Mouse (Mus musculus): ENCODE measurements at regions not wholly inside any gene's neighbourhood (a gene's known extent, or its start where the extent isn't known, plus 50 kb on each side); places are given as distances from the start of the nearest gene placed in this dataset. TPM values are rescaled to one million over a fixed set of nuclear protein-coding genes. Genes with fewer than 3 reads are reported as not detected.

GRCm38 (mm10) chr10:97397896-97398295 is 81.5 kb upstream of the Dcn start:
- Histone ChIP-seq H3K36me3 (no peaks in the 10 kb centered on the region), H3K4me3 (no peak overlapping the region), H3K4me2 (replicated peaks) (no peak overlapping the region), H3K27ac (replicated peaks) (no peak overlapping the region), H3K9ac (replicated peaks) (no peak overlapping the region), H3K4me1 (no peaks in the 10 kb centered on the region), H3K9me3 (no peaks in the 10 kb centered on the region), H3K27me3 (no peaks in the 10 kb centered on the region)
- no peak for ATAC-seq (replicated peaks)
- WGBS, result 63% methylated on average over 2 of the region's 2 CpGs

- ATAC-seq (replicated peaks), result no peak
- H3K36me3 ChIP-seq, result no peaks in the 10 kb centered on the region
- H3K27me3 ChIP-seq, result no peaks in the 10 kb centered on the region
- H3K27ac ChIP-seq (replicated peaks), result no peak overlapping the region
- no peak overlapping the region for H3K9ac ChIP-seq (replicated peaks)
- 91% methylated on average over 2 of the region's 2 CpGs for WGBS
- H3K4me3 ChIP-seq, result no peak overlapping the region
- H3K4me2 ChIP-seq (replicated peaks), result no peak overlapping the region
- H3K4me1 ChIP-seq, result no peaks in the 10 kb centered on the region
- no peaks in the 10 kb centered on the region for H3K9me3 ChIP-seq
Observed at GRCm38 (mm10) chr10:97402524-97402923, 76.9 kb upstream of the Dcn start.

GRCm38 (mm10) chr10:97404076-97404787 is 75.2 kb upstream of the Dcn start:
- no peak overlapping the region for H3K9ac ChIP-seq (replicated peaks)
- no peak overlapping the region for H3K27ac ChIP-seq (replicated peaks)
- H3K4me1 ChIP-seq, result no peaks in the 10 kb centered on the region
- no peaks in the 10 kb centered on the region for H3K9me3 ChIP-seq
- no peaks in the 10 kb centered on the region for H3K36me3 ChIP-seq
- no peaks in the 10 kb centered on the region for H3K27me3 ChIP-seq
- WGBS, result 79% methylated on average over 2 of the region's 2 CpGs
- no peak overlapping the region for H3K4me2 ChIP-seq (replicated peaks)
- ATAC-seq (replicated peaks), result no peak
- H3K4me3 ChIP-seq, result no peak overlapping the region

- 51% methylated on average over 1 of the region's 1 CpGs for WGBS
- no peaks in the 10 kb centered on the region for H3K36me3 ChIP-seq
- H3K27ac ChIP-seq (replicated peaks), result no peak overlapping the region
- no peaks in the 10 kb centered on the region for H3K9me3 ChIP-seq
- no peak overlapping the region for H3K9ac ChIP-seq (replicated peaks)
- no peak for ATAC-seq (replicated peaks)
- H3K27me3 ChIP-seq, result no peaks in the 10 kb centered on the region
- H3K4me3 ChIP-seq, result no peak overlapping the region
- H3K4me1 ChIP-seq, result no peaks in the 10 kb centered on the region
- H3K4me2 ChIP-seq (replicated peaks), result no peak overlapping the region
Observed at GRCm38 (mm10) chr10:97409181-97409581, 70.2 kb upstream of the Dcn start.

- no peak for ATAC-seq (replicated peaks)
- no peak overlapping the region for H3K9ac ChIP-seq (replicated peaks)
- no peaks in the 10 kb centered on the region for H3K9me3 ChIP-seq
- no peak overlapping the region for H3K4me3 ChIP-seq
- 67% methylated on average over 1 of the region's 1 CpGs for WGBS
- no peaks in the 10 kb centered on the region for H3K36me3 ChIP-seq
- no peak overlapping the region for H3K27ac ChIP-seq (replicated peaks)
- H3K27me3 ChIP-seq, result no peaks in the 10 kb centered on the region
- no peak overlapping the region for H3K4me2 ChIP-seq (replicated peaks)
- no peaks in the 10 kb centered on the region for H3K4me1 ChIP-seq
Observed at GRCm38 (mm10) chr10:97409909-97410308, 69.5 kb upstream of the Dcn start.

GRCm38 (mm10) chr10:97422579-97422978 is 56.8 kb upstream of the Dcn start:
- 48% methylated on average over 1 of the region's 1 CpGs for WGBS
- Histone ChIP-seq H3K9ac (replicated peaks) (no peak overlapping the region), H3K4me3 (no peak overlapping the region), H3K4me1 (no peaks in the 10 kb centered on the region), H3K27me3 (no peaks in the 10 kb centered on the region), H3K36me3 (no peaks in the 10 kb centered on the region), H3K4me2 (replicated peaks) (no peak overlapping the region), H3K9me3 (no peaks in the 10 kb centered on the region), H3K27ac (replicated peaks) (no peak overlapping the region)
- ATAC-seq (replicated peaks), result no peak

- no peak overlapping the region for H3K4me3 ChIP-seq
- no peaks in the 10 kb centered on the region for H3K27me3 ChIP-seq
- H3K4me2 ChIP-seq (replicated peaks), result no peak overlapping the region
- no peaks in the 10 kb centered on the region for H3K36me3 ChIP-seq
- no peak overlapping the region for H3K27ac ChIP-seq (replicated peaks)
- H3K4me1 ChIP-seq, result no peaks in the 10 kb centered on the region
- H3K9me3 ChIP-seq, result no peaks in the 10 kb centered on the region
- no peak for ATAC-seq (replicated peaks)
- WGBS, result 57% methylated on average over 4 of the region's 4 CpGs
- H3K9ac ChIP-seq (replicated peaks), result no peak overlapping the region
Observed at GRCm38 (mm10) chr10:97423039-97423700, 56.2 kb upstream of the Dcn start.

Small RNAs in the stretch of these regions (microRNA-seq; reads per million reads assigned to microRNA genes)
- gene Gm24587 (not detected), gene Mir3966 (not detected)

All from forebrain, embryonic 15.5 days (tissue).